Mouse (Mus musculus) neural tube, embryonic 14.5 days (tissue): ENCODE data around the gene Def6. TPM values are rescaled to one million over a fixed set of nuclear protein-coding genes. Genes with fewer than 3 reads are reported as not detected.

ENCODE experiments used
- ATAC-seq: fragments of 200-750 bp; cut with Nextera tagmentation; 2 replicates; pipeline ENCODE4 v1.8.0; 2017; ENCODE audit warnings: low read depth, mild to moderate bottlenecking, moderate TSS enrichment, moderate library complexity
- H3K27ac ChIP-seq: fragments of 300-500 bp; sonication (generic); 2 replicates; pipeline ENCODE4 v1.5.1; 2014; ENCODE audit warnings: low read depth, mild to moderate bottlenecking, control low read depth, low read length, moderate library complexity, mixed read lengths
- H3K27me3 ChIP-seq: fragments of 300-500 bp; sonication (generic); 2 replicates; pipeline ENCODE4 v1.6.1; 2014; ENCODE audit warnings: low read length; ENCODE audit not compliant: control insufficient read depth, insufficient read depth
- H3K36me3 ChIP-seq: fragments of 300-500 bp; sonication (generic); 2 replicates; pipeline ENCODE4 v1.6.1; 2014; ENCODE audit warnings: low read length, mixed read lengths; ENCODE audit not compliant: control insufficient read depth, insufficient read depth
- H3K4me1 ChIP-seq: fragments of 300-500 bp; sonication (generic); 2 replicates; pipeline ENCODE4 v1.6.1; 2014; ENCODE audit warnings: low read length; ENCODE audit not compliant: control insufficient read depth, insufficient read depth
- H3K4me2 ChIP-seq: fragments of 300-500 bp; sonication (generic); 2 replicates; pipeline ENCODE4 v1.6.1; 2014; ENCODE audit warnings: mild to moderate bottlenecking, low read depth, low read length, control low read depth
- H3K4me3 ChIP-seq: fragments of 300-500 bp; sonication (generic); 2 replicates; pipeline ENCODE4 v1.5.1; 2014; ENCODE audit warnings: low read depth, low read length, control low read depth, mixed read lengths
- H3K9ac ChIP-seq: fragments of 300-500 bp; sonication (generic); replicated peaks from 2 replicates; pipeline ENCODE4 v1.6.1; 2014; ENCODE audit warnings: low read depth, mild to moderate bottlenecking, control low read depth, low read length, mixed read lengths
- H3K9me3 ChIP-seq: fragments of 300-500 bp; sonication (generic); 2 replicates; pipeline ENCODE4 v1.6.1; 2016; ENCODE audit warnings: low read length; ENCODE audit not compliant: control insufficient read depth
- WGBS: fragments of 180-500 bp; shearing (Covaris S2); extraction: QIAGEN DNeasy Blood & Tissue Kit; methylation state at CpG from one replicate; pipeline ENCODE4 v1.1.7; 2014; 5-methylcytosine and 5-hydroxymethylcytosine counted together
- polyA plus RNA-seq: library from polyadenylated mRNA; unstranded; fragments of >200 nt; fragmentation: Nextera tagmentation; extraction: Ambion mirVana; gene quantifications from 2 replicates; pipeline ENCODE4 v1.2.1, GENCODE M21; 2014

Gene Def6
- polyA plus RNA-seq, 1 experiment from 2014 or later, result 5.0 TPM

DNA sequence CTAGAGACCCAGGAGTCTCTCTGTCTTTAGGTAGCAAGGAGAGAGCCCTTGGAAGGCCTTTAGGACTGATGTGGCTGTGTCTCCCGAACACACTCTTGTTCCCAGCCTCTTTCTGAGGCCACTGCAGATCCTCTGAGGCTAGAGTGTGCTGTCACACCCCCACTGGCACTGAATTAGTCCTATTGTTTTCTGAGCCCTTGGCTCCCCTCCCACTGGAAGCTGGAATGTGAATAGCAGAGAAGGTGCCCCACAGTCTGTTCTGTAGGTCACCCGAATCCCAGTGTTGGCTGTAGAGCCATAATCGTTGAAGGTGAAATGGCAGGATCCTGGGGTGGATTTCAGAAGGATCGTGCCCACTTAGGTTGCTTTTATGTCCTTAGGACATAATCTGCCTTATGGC, 27.2 kb upstream of the Def6 start:
- 18% methylated on average over 4 of the region's 4 CpGs for WGBS
- Histone ChIP-seq H3K4me1 (peaks cover 14% of the 10 kb centered on the region), H3K4me3 (no peak overlapping the region), H3K27me3 (no peaks in the 10 kb centered on the region; the same call in 1 of the 2 replicates), H3K36me3 (no peaks in the 10 kb centered on the region; the same call in 1 of the 2 replicates), H3K9ac (no peak overlapping the region), H3K9me3 (no peaks in the 10 kb centered on the region), H3K4me2 (no peak overlapping the region), H3K27ac (no peak overlapping the region)
- ATAC-seq, result no peak

GRCm38 (mm10) chr17:28180783-28181544, 26.6 kb upstream of the Def6 start:
- Histone ChIP-seq H3K4me2 (no peak overlapping the region), H3K27me3 (no peaks in the 10 kb centered on the region; the same call in 1 of the 2 replicates), H3K27ac (no peak overlapping the region), H3K9me3 (no peaks in the 10 kb centered on the region), H3K36me3 (no peaks in the 10 kb centered on the region; the same call in 1 of the 2 replicates), H3K4me3 (no peak overlapping the region), H3K9ac (no peak overlapping the region), H3K4me1 (peaks cover 14% of the 10 kb centered on the region)
- 89% methylated on average over 15 of the region's 15 CpGs for WGBS
- ATAC-seq, result no peak

DNA sequence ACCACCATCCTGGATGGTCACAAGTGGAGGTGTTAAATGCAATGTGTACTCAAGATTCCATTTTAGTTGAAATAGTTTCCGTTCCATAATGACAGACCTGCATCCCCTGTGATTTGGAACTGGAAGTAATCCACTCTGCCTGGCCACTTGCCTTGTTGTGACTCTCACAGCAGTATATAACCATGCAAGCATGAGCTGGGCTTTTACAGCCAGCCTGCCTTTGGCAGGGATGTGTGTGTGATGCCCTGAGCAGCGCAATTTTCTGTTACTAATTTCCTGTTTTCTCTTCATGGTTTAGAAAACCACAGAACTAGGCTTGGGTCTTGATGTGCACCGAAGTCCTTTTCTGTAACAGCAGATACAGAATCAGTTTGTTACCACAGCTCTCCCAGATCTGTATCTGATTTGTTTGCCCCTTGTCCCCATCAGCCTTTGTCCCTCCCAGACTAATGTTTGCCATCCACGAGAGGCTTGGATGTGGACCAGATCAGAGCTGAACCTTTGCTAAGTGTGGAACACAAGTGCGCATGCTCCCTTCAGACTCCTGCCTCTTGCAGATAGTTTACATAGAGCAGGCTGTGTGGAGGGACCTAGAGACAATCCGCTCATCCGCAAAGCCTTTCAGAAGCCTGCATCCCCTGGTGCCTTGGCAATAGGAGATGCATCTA, 22.5 kb upstream of the Def6 start:
- H3K36me3 ChIP-seq, result peaks cover 5% of the 10 kb centered on the region; the same call in 1 of the 2 replicates
- no peaks in the 10 kb centered on the region for H3K9me3 ChIP-seq
- ATAC-seq, result no peak
- no peak overlapping the region for H3K4me2 ChIP-seq
- peaks cover 3% of the 10 kb centered on the region; the same call in 1 of the 2 replicates for H3K4me1 ChIP-seq
- H3K9ac ChIP-seq, result no peak overlapping the region
- H3K27me3 ChIP-seq, result no peaks in the 10 kb centered on the region
- no peak overlapping the region for H3K4me3 ChIP-seq
- no peak overlapping the region for H3K27ac ChIP-seq
- WGBS, result 88% methylated on average over 7 of the region's 7 CpGs

DNA sequence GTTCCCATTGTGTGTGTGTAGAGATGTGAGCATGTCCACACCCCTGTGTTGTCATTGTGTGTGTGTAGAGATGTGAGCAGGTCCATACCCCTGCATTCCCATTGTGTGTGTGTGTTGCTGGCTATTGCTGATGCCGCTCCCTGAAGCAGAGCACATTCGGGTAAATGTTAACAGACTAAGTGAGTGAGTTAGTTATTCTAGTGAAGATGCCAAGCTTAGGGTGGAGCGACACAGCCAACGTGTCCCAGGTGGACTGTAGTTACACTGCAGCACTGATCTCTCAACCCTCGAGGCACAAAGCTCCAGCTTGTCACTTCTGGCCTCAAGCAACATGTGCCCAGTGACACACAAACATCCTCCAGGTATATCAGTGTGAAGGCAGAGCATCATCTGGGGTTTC, 19.3 kb upstream of the Def6 start:
- Histone ChIP-seq H3K9me3 (no peaks in the 10 kb centered on the region), H3K36me3 (peaks cover 17% of the 10 kb centered on the region; the same call in 1 of the 2 replicates), H3K4me3 (no peak overlapping the region), H3K4me1 (no peaks in the 10 kb centered on the region), H3K9ac (no peak overlapping the region), H3K27ac (no peak overlapping the region; the same call in 1 of the 2 replicates), H3K27me3 (no peaks in the 10 kb centered on the region), H3K4me2 (no peak overlapping the region)
- 93% methylated on average over 5 of the region's 5 CpGs for WGBS
- ATAC-seq, result no peak

- peaks cover 31% of the 10 kb centered on the region for H3K36me3 ChIP-seq
- WGBS, result 78% methylated on average over 1 of the region's 1 CpGs
- H3K9ac ChIP-seq, result no peak overlapping the region
- H3K9me3 ChIP-seq, result no peaks in the 10 kb centered on the region
- no peak for ATAC-seq
- no peaks in the 10 kb centered on the region for H3K27me3 ChIP-seq
- no peaks in the 10 kb centered on the region for H3K4me1 ChIP-seq
- no peak overlapping the region for H3K4me2 ChIP-seq
- no peak overlapping the region for H3K4me3 ChIP-seq
- no peak overlapping the region for H3K27ac ChIP-seq
Measured at GRCm38 (mm10) chr17:28192754-28193153, 14.8 kb upstream of the Def6 start.

GRCm38 (mm10) chr17:28193559-28193958, 14.0 kb upstream of the Def6 start:
- 92% methylated on average over 3 of the region's 3 CpGs for WGBS
- Histone ChIP-seq H3K9ac (no peak overlapping the region), H3K9me3 (no peaks in the 10 kb centered on the region), H3K4me3 (no peak overlapping the region), H3K4me2 (no peak overlapping the region), H3K36me3 (peaks cover 37% of the 10 kb centered on the region), H3K27ac (no peak overlapping the region), H3K27me3 (no peaks in the 10 kb centered on the region), H3K4me1 (no peaks in the 10 kb centered on the region)
- ATAC-seq, result no peak

DNA sequence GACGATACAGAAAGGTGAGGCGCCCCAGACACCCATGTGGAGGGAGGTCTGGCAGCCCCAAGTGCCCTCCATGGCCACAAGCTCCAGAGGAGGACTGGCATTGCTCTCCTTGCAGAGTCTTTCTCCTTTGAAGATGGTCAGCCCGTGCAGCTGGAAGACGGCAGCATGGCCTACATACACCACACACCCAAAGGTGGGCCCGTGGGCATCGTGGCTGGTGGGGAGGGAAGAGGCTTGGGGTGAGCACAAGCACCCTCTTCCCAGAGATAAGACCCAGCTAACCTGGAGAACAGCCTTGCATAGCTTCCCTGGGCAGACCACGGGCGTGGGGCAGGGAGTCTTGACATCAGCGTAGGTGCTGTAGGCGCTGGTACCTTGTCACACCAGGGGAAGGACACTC, 12.5 kb upstream of the Def6 start:
- Histone ChIP-seq H3K4me2 (no peak overlapping the region), H3K36me3 (peaks cover 40% of the 10 kb centered on the region)
- WGBS, result 94% methylated on average over 10 of the region's 10 CpGs

GRCm38 (mm10) chr17:28197646-28198045, 9.9 kb upstream of the Def6 start:
- Histone ChIP-seq H3K27me3 (no peaks in the 10 kb centered on the region), H3K4me2 (no peak overlapping the region), H3K4me3 (no peak overlapping the region), H3K9me3 (no peaks in the 10 kb centered on the region), H3K27ac (no peak overlapping the region), H3K9ac (no peak overlapping the region), H3K36me3 (peaks cover 53% of the 10 kb centered on the region), H3K4me1 (no peaks in the 10 kb centered on the region)
- no peak for ATAC-seq
- 73% methylated on average over 18 of the region's 18 CpGs for WGBS

More for the DNA sequence above, 12.5 kb upstream of the Def6 start:
- ATAC-seq, result no peak
- Histone ChIP-seq H3K4me3 (no peak overlapping the region), H3K9ac (no peak overlapping the region), H3K27me3 (no peaks in the 10 kb centered on the region), H3K27ac (no peak overlapping the region), H3K9me3 (no peaks in the 10 kb centered on the region), H3K4me1 (no peaks in the 10 kb centered on the region)

- Histone ChIP-seq H3K27ac (no peak overlapping the region), H3K27me3 (no peaks in the 10 kb centered on the region), H3K4me3 (no peak overlapping the region), H3K36me3 (peaks cover 43% of the 10 kb centered on the region), H3K9me3 (no peaks in the 10 kb centered on the region), H3K4me2 (no peak overlapping the region), H3K4me1 (no peaks in the 10 kb centered on the region), H3K9ac (no peak overlapping the region)
- 80% methylated on average over 14 of the region's 14 CpGs for WGBS
- no peak for ATAC-seq
Measured at GRCm38 (mm10) chr17:28201982-28202381, 5.6 kb upstream of the Def6 start.
